Mouse (Mus musculus) ES-Bruce4 (cell line): ENCODE measurements around the gene Pik3r5. TPM values are rescaled to one million over a fixed set of nuclear protein-coding genes. Genes with fewer than 3 reads are reported as not detected.

Experiments
- H3K27ac ChIP-seq: 2 replicates; pipeline ENCODE4 v1.5.1; 2012; ENCODE audit warnings: low read length, inconsistent platforms; ENCODE audit not compliant: insufficient read depth
- H3K27me3 ChIP-seq: 2 replicates; pipeline ENCODE4 v1.6.1; 2012; ENCODE audit warnings: mild to moderate bottlenecking, low read length, inconsistent platforms; ENCODE audit not compliant: control insufficient read depth, poor library complexity, insufficient read depth, severe bottlenecking
- H3K36me3 ChIP-seq: 2 replicates; pipeline ENCODE4 v1.6.1; 2012; ENCODE audit warnings: inconsistent platforms, mild to moderate bottlenecking, low read length, moderate library complexity; ENCODE audit not compliant: control insufficient read depth, poor library complexity, insufficient read depth, severe bottlenecking
- H3K4me1 ChIP-seq: one replicate; pipeline ENCODE4 v1.8.1; 2011; ENCODE audit warnings: low read length; ENCODE audit not compliant: control insufficient read depth, insufficient read depth
- H3K4me3 ChIP-seq: 2 replicates; pipeline ENCODE4 v1.5.1; 2011; ENCODE audit warnings: low read depth, mild to moderate bottlenecking, low read length
- H3K9ac ChIP-seq: 2 replicates; pipeline ENCODE4 v1.6.1; 2012; ENCODE audit warnings: low read depth, mild to moderate bottlenecking, inconsistent platforms; ENCODE audit not compliant: poor library complexity, severe bottlenecking
- H3K9me3 ChIP-seq: replicated peaks from 2 replicates; pipeline ENCODE4 v1.6.1; 2012; ENCODE audit warnings: mild to moderate bottlenecking, low read length, inconsistent platforms; ENCODE audit not compliant: control insufficient read depth, poor library complexity, insufficient read depth, severe bottlenecking
- CTCF ChIP-seq: IDR thresholded peaks from one replicate; pipeline ENCODE4 v1.8.1; 2011; ENCODE audit warnings: low read depth, low read length
- EP300 ChIP-seq: IDR thresholded peaks from 2 replicates; pipeline ENCODE4 v1.6.1; 2011; ENCODE audit warnings: low read depth, low read length; ENCODE audit not compliant: insufficient read depth
- POLR2A ChIP-seq: IDR thresholded peaks from one replicate; pipeline ENCODE4 v1.8.1; 2011; ENCODE audit warnings: low read length; ENCODE audit not compliant: insufficient read depth
- polyA plus RNA-seq: library from polyadenylated mRNA; stranded (reverse); fragments of >200 nt; gene quantifications from 2 replicates; pipeline ENCODE4 v1.2.4, GENCODE M21; 2011; ENCODE audit warnings: low read depth; ENCODE audit not compliant: missing spikeins, insufficient read depth, insufficient read length

The Pik3r5 gene
- polyA plus RNA-seq, 1 experiment = 1.7 TPM

DNA sequence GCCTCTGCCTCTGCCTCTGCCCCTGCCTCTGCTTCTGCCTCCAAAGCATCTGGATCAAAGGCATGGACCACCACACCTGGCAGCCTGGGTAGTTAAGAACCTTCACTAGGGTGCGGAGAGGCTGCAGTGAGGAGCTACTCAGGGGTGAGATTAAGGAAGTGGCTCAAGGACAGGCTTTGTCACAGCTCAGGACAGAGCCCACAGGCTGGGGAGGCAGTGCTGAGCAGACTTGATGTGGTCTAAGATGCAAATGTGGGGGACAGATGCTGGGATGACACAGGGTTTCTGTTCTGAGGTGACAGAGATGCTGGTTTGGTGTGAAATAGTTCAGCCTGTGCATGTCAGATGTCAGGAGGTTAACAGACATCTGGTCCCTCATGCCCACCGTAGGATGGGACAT lies 70.5 kb downstream of the Pik3r5 start:
- no peaks in the 10 kb centered on the region for H3K27me3 ChIP-seq
- H3K4me1 ChIP-seq = no peaks in the 10 kb centered on the region
- H3K9ac ChIP-seq = no peak overlapping the region
- no peak for TF ChIP-seq EP300
- TF ChIP-seq CTCF = no peak
- no peak overlapping the region for H3K27ac ChIP-seq
- H3K4me3 ChIP-seq = no peak overlapping the region
- H3K9me3 ChIP-seq = no peaks in the 10 kb centered on the region
- no peaks in the 10 kb centered on the region for H3K36me3 ChIP-seq

DNA sequence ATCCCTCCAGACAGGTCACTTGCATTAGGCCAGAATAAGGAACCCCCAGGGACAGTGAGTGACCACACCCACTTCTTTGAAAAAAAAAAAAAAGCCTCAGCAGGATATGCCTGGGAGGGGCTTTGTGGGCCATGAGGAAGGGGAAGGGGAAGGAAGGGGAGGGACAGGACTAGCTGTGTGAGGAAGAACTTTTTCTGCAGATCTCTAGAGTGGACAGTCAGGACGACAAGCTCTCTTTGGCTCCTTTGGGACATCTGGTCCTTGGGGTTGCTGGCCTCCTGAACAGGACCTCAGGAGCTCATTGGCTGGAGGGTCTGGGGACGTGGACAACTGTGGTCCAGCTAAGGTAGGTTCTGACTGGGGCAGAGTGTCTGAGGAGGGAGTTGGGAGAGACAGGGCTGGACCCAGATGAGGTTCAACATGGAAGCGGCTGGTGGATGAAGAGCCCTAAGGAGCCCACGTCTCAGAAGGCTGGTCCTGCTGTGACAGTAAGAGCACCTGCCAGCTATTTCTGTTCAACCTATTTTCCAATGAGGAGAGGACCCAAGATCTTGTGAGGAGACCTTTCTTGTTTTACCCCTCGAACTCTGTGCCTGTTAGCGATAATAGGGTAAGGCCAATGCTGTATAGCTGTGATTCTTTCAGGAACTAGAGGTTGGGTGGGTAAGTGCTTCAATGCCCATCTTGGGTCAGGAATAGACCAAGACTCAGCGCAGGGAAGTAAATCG lies 71.1 kb downstream of the Pik3r5 start, which contains the start of gene Pik3r6:
Gene Pik3r6, plus strand, starts transcription at position 118 of the 728 bp plus-strand sequence.
- no peak within 1 kb of the TSS for H3K4me3 ChIP-seq
- TF ChIP-seq CTCF = no peak
- TF ChIP-seq POLR2A = no peak
- no peak for TF ChIP-seq EP300
- no peak within 1 kb of the TSS for H3K9ac ChIP-seq

DNA sequence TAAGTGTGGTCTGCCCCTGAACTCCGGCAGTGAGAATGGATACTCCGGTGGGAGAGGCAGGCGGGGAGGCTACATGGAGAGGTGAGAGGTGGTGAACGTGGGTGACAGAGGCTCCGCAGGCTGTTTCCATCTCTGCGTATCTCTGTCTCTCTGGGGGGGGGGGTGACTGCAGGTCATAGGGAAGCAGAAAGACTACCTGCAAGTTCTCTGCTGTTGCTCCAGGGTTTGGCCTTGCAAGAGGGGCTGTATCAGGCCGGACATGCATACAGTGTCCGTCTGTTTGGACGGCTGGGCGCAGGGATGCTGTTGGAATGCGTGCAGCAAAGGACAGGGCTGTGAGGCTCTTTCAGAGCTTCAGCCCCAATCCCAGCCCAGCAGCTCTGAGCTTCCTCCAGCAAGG lies 73.0 kb downstream of the Pik3r5 start:
- Histone ChIP-seq H3K4me3 (no peak overlapping the region), H3K9ac (no peak overlapping the region), H3K27me3 (no peaks in the 10 kb centered on the region), H3K36me3 (no peaks in the 10 kb centered on the region), H3K4me1 (no peaks in the 10 kb centered on the region), H3K27ac (no peak overlapping the region), H3K9me3 (no peaks in the 10 kb centered on the region; the same call in 1 of the 2 replicates)
- TF ChIP-seq CTCF (no peak), EP300 (no peak), POLR2A (no peak)

More for the DNA sequence above, 71.1 kb downstream of the Pik3r5 start, which contains the start of gene Pik3r6:
- no peaks in the 10 kb centered on the region for H3K27me3 ChIP-seq
- no peaks in the 10 kb centered on the region for H3K4me1 ChIP-seq
- H3K36me3 ChIP-seq = no peaks in the 10 kb centered on the region
- no peak within 1 kb of the TSS for H3K27ac ChIP-seq
- no peaks in the 10 kb centered on the region for H3K9me3 ChIP-seq

DNA sequence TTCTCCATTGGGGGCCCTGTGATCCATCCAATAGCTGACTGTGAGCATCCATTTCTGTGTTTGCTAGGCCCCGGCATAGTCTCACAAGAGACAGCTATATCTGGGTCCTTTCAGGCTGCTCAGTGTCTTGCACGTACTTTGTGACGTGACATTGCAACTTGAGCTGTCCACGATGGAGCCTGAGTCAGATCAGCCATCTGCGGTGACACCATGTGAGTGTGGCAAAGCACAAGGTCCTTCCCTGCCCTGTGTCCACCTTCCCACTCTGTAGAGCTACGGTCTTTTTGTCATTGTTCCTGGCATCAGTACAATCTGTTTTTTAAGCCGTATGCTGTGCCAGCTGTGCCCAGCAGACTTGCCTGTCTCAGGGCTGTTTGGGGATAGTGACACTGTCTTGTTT lies 75.3 kb downstream of the Pik3r5 start:
- H3K9me3 ChIP-seq = no peaks in the 10 kb centered on the region; the same call in 1 of the 2 replicates
- no peak overlapping the region for H3K4me3 ChIP-seq
- H3K4me1 ChIP-seq = no peaks in the 10 kb centered on the region
- no peak overlapping the region for H3K27ac ChIP-seq
- no peak overlapping the region for H3K9ac ChIP-seq
- no peaks in the 10 kb centered on the region; the same call in 1 of the 2 replicates for H3K27me3 ChIP-seq
- no peaks in the 10 kb centered on the region for H3K36me3 ChIP-seq
- no peak for TF ChIP-seq CTCF
- TF ChIP-seq POLR2A = no peak
- TF ChIP-seq EP300 = no peak

DNA sequence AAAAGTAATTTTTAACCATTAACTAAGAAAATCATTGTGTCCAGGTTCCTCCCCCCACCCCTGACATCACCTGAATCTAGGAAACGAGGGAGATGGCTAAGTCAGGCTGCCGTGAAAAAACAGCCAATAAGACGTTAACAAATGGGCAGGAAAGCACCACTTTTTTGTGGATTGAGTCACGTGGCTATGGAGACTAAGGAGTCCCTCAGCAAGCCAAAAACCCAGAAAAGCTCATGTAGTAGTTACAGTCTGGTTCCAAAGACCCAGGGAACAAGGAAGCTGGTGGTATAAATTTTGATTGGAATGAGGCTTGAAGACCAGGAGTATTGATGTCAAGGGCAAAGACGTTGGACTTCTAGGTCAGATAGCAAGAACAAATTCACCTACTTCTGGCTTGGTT lies 76.7 kb downstream of the Pik3r5 start:
- Histone ChIP-seq H3K9me3 (peaks cover 9% of the 10 kb centered on the region), H3K4me1 (no peaks in the 10 kb centered on the region), H3K36me3 (no peaks in the 10 kb centered on the region), H3K27me3 (no peaks in the 10 kb centered on the region; the same call in 1 of the 2 replicates), H3K4me3 (no peak overlapping the region), H3K9ac (no peak overlapping the region), H3K27ac (no peak overlapping the region)
- TF ChIP-seq EP300 (no peak), CTCF (no peak), POLR2A (no peak)

DNA sequence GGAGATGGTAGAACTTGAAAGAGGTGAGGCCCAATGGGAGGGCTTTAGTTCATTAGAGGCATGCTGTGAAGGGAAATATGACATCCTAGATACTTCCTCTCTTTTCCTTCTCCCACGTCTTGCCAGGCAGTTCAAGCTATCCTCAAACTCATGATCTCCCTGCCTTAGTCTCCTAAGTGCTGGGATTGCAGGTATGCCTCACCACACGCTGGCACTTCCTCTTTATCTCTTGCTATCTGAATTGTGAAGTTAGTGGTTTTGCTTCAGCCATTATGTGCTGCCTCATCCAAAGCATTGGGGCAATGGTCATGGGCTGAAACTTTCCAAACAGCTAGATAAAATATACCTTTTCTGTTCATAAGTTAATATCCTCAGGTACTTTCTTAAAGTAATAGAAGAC lies 77.3 kb downstream of the Pik3r5 start:
- TF ChIP-seq CTCF (no peak), EP300 (no peak), POLR2A (no peak)
- H3K27me3 ChIP-seq = no peaks in the 10 kb centered on the region; the same call in 1 of the 2 replicates
- no peaks in the 10 kb centered on the region for H3K4me1 ChIP-seq
- H3K4me3 ChIP-seq = no peak overlapping the region
- H3K9me3 ChIP-seq = peaks cover 11% of the 10 kb centered on the region
- no peak overlapping the region for H3K27ac ChIP-seq
- H3K36me3 ChIP-seq = no peaks in the 10 kb centered on the region
- no peak overlapping the region for H3K9ac ChIP-seq
